Mouse (Mus musculus): Measurements from ENCODE around the gene Ugt3a1. TPM values are rescaled to one million over a fixed set of nuclear protein-coding genes. Genes with fewer than 3 reads are reported as not detected.
"Not testable (repeated sequence)": the region's sequence is repeated elsewhere in the genome, so short reads cannot be mapped to it uniquely, and the experiment has no call there.

Ugt3a1 gene
- 0.12 and 0.16 TPM in 2 replicates for polyA plus RNA-seq (2015; fragmentation: Nextera tagmentation; extraction: Ambion mirVana)

GRCm38 (mm10) chr15:9276838-9277295, at the start of gene Ugt3a1:
Gene Ugt3a1, plus strand, starts transcription at chr15:9276888.
- 87% methylated on average over 6 of the region's 6 CpGs for WGBS

GRCm38 (mm10) chr15:9230917-9231316, 45.8 kb upstream of the Ugt3a1 start:
- not testable (repeated sequence) for H3K36me3 ChIP-seq (ENCODE audit: control insufficient read depth, insufficient read depth, low read length); H3K4me1 ChIP-seq (ENCODE audit: control insufficient read depth, insufficient read depth, low read length); H3K4me2 ChIP-seq (ENCODE audit: low read depth, low read length); H3K9ac ChIP-seq (ENCODE audit: low read length); ATAC-seq (ENCODE audit: insufficient read depth, low FRiP score); H3K27me3 ChIP-seq (ENCODE audit: control insufficient read depth, insufficient read depth, low read length); H3K27ac ChIP-seq (ENCODE audit: low read length); H3K4me3 ChIP-seq (replicated peaks; ENCODE audit: low read length); H3K9me3 ChIP-seq (replicated peaks; ENCODE audit: control insufficient read depth, low read length)
- 81% methylated on average over 4 of the region's 4 CpGs for WGBS

More at GRCm38 (mm10) chr15:9276838-9277295, at the start of gene Ugt3a1:
- Histone ChIP-seq H3K27me3 (ENCODE audit: control insufficient read depth, insufficient read depth, low read length) (no peaks in the 10 kb centered on the region), H3K4me3 (replicated peaks; ENCODE audit: low read length) (no peak within 1 kb of the TSS), H3K4me1 (ENCODE audit: control insufficient read depth, insufficient read depth, low read length) (no peaks in the 10 kb centered on the region), H3K9ac (ENCODE audit: low read length) (no peak within 1 kb of the TSS), H3K4me2 (ENCODE audit: low read depth, low read length) (no peak within 1 kb of the TSS), H3K9me3 (replicated peaks; ENCODE audit: control insufficient read depth, low read length) (no peaks in the 10 kb centered on the region), H3K27ac (ENCODE audit: low read length) (no peak within 1 kb of the TSS), H3K36me3 (ENCODE audit: control insufficient read depth, insufficient read depth, low read length) (no peaks in the 10 kb centered on the region)
- ATAC-seq (ENCODE audit: insufficient read depth, low FRiP score), result no peak

GRCm38 (mm10) chr15:9246345-9246744, 30.3 kb upstream of the Ugt3a1 start:
- no peaks in the 10 kb centered on the region for H3K27me3 ChIP-seq (ENCODE audit: control insufficient read depth, insufficient read depth, low read length)
- no peak for ATAC-seq (ENCODE audit: insufficient read depth, low FRiP score)
- no peak overlapping the region for H3K4me2 ChIP-seq (ENCODE audit: low read depth, low read length)
- H3K9me3 ChIP-seq (replicated peaks; ENCODE audit: control insufficient read depth, low read length), result no peaks in the 10 kb centered on the region
- H3K36me3 ChIP-seq (ENCODE audit: control insufficient read depth, insufficient read depth, low read length), result no peaks in the 10 kb centered on the region
- H3K4me3 ChIP-seq (replicated peaks; ENCODE audit: low read length), result no peak overlapping the region
- no peak overlapping the region for H3K27ac ChIP-seq (ENCODE audit: low read length)
- no peak overlapping the region for H3K9ac ChIP-seq (ENCODE audit: low read length)
- H3K4me1 ChIP-seq (ENCODE audit: control insufficient read depth, insufficient read depth, low read length), result no peaks in the 10 kb centered on the region

- no peak for ATAC-seq (ENCODE audit: insufficient read depth, low FRiP score)
- WGBS, result 95% methylated on average over 3 of the region's 3 CpGs
- Histone ChIP-seq H3K4me1 (ENCODE audit: control insufficient read depth, insufficient read depth, low read length) (no peaks in the 10 kb centered on the region), H3K27me3 (ENCODE audit: control insufficient read depth, insufficient read depth, low read length) (no peaks in the 10 kb centered on the region), H3K4me3 (replicated peaks; ENCODE audit: low read length) (no peak overlapping the region), H3K4me2 (ENCODE audit: low read depth, low read length) (no peak overlapping the region), H3K36me3 (ENCODE audit: control insufficient read depth, insufficient read depth, low read length) (no peaks in the 10 kb centered on the region), H3K9me3 (replicated peaks; ENCODE audit: control insufficient read depth, low read length) (no peaks in the 10 kb centered on the region), H3K27ac (ENCODE audit: low read length) (no peak overlapping the region), H3K9ac (ENCODE audit: low read length) (no peak overlapping the region)
These were observed 23.8 kb upstream of the Ugt3a1 start for GRCm38 (mm10) chr15:9252891-9253290.

- Histone ChIP-seq H3K27me3 (ENCODE audit: control insufficient read depth, insufficient read depth, low read length) (no peaks in the 10 kb centered on the region), H3K4me1 (ENCODE audit: control insufficient read depth, insufficient read depth, low read length) (no peaks in the 10 kb centered on the region), H3K4me3 (replicated peaks; ENCODE audit: low read length) (no peak overlapping the region), H3K36me3 (ENCODE audit: control insufficient read depth, insufficient read depth, low read length) (no peaks in the 10 kb centered on the region), H3K9ac (ENCODE audit: low read length) (no peak overlapping the region), H3K27ac (ENCODE audit: low read length) (no peak overlapping the region), H3K4me2 (ENCODE audit: low read depth, low read length) (no peak overlapping the region), H3K9me3 (replicated peaks; ENCODE audit: control insufficient read depth, low read length) (no peaks in the 10 kb centered on the region)
- ATAC-seq (ENCODE audit: insufficient read depth, low FRiP score), result no peak
- WGBS, result 75% methylated on average over 3 of the region's 3 CpGs
These were observed 16.1 kb upstream of the Ugt3a1 start for GRCm38 (mm10) chr15:9260621-9261020.

- Histone ChIP-seq H3K4me1 (ENCODE audit: control insufficient read depth, insufficient read depth, low read length) (no peaks in the 10 kb centered on the region), H3K9ac (ENCODE audit: low read length) (no peak overlapping the region), H3K9me3 (replicated peaks; ENCODE audit: control insufficient read depth, low read length) (no peaks in the 10 kb centered on the region), H3K27me3 (ENCODE audit: control insufficient read depth, insufficient read depth, low read length) (no peaks in the 10 kb centered on the region), H3K4me3 (replicated peaks; ENCODE audit: low read length) (no peak overlapping the region), H3K4me2 (ENCODE audit: low read depth, low read length) (no peak overlapping the region), H3K36me3 (ENCODE audit: control insufficient read depth, insufficient read depth, low read length) (no peaks in the 10 kb centered on the region), H3K27ac (ENCODE audit: low read length) (no peak overlapping the region)
- WGBS, result 69% methylated on average over 7 of the region's 7 CpGs
- no peak for ATAC-seq (ENCODE audit: insufficient read depth, low FRiP score)
These were observed 4.8 kb upstream of the Ugt3a1 start for GRCm38 (mm10) chr15:9271876-9272275.

- Histone ChIP-seq H3K4me3 (replicated peaks; ENCODE audit: low read length) (no peak overlapping the region), H3K4me1 (ENCODE audit: control insufficient read depth, insufficient read depth, low read length) (no peaks in the 10 kb centered on the region), H3K27me3 (ENCODE audit: control insufficient read depth, insufficient read depth, low read length) (no peaks in the 10 kb centered on the region), H3K36me3 (ENCODE audit: control insufficient read depth, insufficient read depth, low read length) (no peaks in the 10 kb centered on the region), H3K27ac (ENCODE audit: low read length) (no peak overlapping the region), H3K9me3 (replicated peaks; ENCODE audit: control insufficient read depth, low read length) (no peaks in the 10 kb centered on the region), H3K4me2 (ENCODE audit: low read depth, low read length) (no peak overlapping the region), H3K9ac (ENCODE audit: low read length) (no peak overlapping the region)
- WGBS, result 75% methylated on average over 3 of the region's 3 CpGs
- no peak for ATAC-seq (ENCODE audit: insufficient read depth, low FRiP score)
These were observed 2.3 kb downstream of the Ugt3a1 start for GRCm38 (mm10) chr15:9279026-9279425.

- H3K4me2 ChIP-seq (ENCODE audit: low read depth, low read length), result no peak overlapping the region
- WGBS, result 79% methylated on average over 3 of the region's 3 CpGs
- no peak overlapping the region for H3K9ac ChIP-seq (ENCODE audit: low read length)
- no peaks in the 10 kb centered on the region for H3K4me1 ChIP-seq (ENCODE audit: control insufficient read depth, insufficient read depth, low read length)
- no peak overlapping the region for H3K4me3 ChIP-seq (replicated peaks; ENCODE audit: low read length)
- H3K9me3 ChIP-seq (replicated peaks; ENCODE audit: control insufficient read depth, low read length), result no peaks in the 10 kb centered on the region
- no peak overlapping the region for H3K27ac ChIP-seq (ENCODE audit: low read length)
- no peak for ATAC-seq (ENCODE audit: insufficient read depth, low FRiP score)
- no peaks in the 10 kb centered on the region for H3K27me3 ChIP-seq (ENCODE audit: control insufficient read depth, insufficient read depth, low read length)
- no peaks in the 10 kb centered on the region for H3K36me3 ChIP-seq (ENCODE audit: control insufficient read depth, insufficient read depth, low read length)
These were observed 2.9 kb downstream of the Ugt3a1 start for GRCm38 (mm10) chr15:9279596-9279995.

GRCm38 (mm10) chr15:9283165-9283564, 6.5 kb downstream of the Ugt3a1 start:
- no peak overlapping the region for H3K27ac ChIP-seq (ENCODE audit: low read length)
- H3K9me3 ChIP-seq (replicated peaks; ENCODE audit: control insufficient read depth, low read length), result no peaks in the 10 kb centered on the region
- no peaks in the 10 kb centered on the region for H3K36me3 ChIP-seq (ENCODE audit: control insufficient read depth, insufficient read depth, low read length)
- no peak overlapping the region for H3K4me3 ChIP-seq (replicated peaks; ENCODE audit: low read length)
- no peaks in the 10 kb centered on the region for H3K27me3 ChIP-seq (ENCODE audit: control insufficient read depth, insufficient read depth, low read length)
- 88% methylated on average over 2 of the region's 2 CpGs for WGBS
- H3K4me2 ChIP-seq (ENCODE audit: low read depth, low read length), result no peak overlapping the region
- no peak for ATAC-seq (ENCODE audit: insufficient read depth, low FRiP score)
- H3K4me1 ChIP-seq (ENCODE audit: control insufficient read depth, insufficient read depth, low read length), result no peaks in the 10 kb centered on the region
- no peak overlapping the region for H3K9ac ChIP-seq (ENCODE audit: low read length)

- Histone ChIP-seq H3K4me3 (replicated peaks; ENCODE audit: low read length) (no peak overlapping the region), H3K9ac (ENCODE audit: low read length) (no peak overlapping the region), H3K4me2 (ENCODE audit: low read depth, low read length) (no peak overlapping the region), H3K27me3 (ENCODE audit: control insufficient read depth, insufficient read depth, low read length) (no peaks in the 10 kb centered on the region), H3K27ac (ENCODE audit: low read length) (no peak overlapping the region), H3K4me1 (ENCODE audit: control insufficient read depth, insufficient read depth, low read length) (no peaks in the 10 kb centered on the region), H3K9me3 (replicated peaks; ENCODE audit: control insufficient read depth, low read length) (no peaks in the 10 kb centered on the region), H3K36me3 (ENCODE audit: control insufficient read depth, insufficient read depth, low read length) (no peaks in the 10 kb centered on the region)
- 55% methylated on average over 2 of the region's 2 CpGs for WGBS
- ATAC-seq (ENCODE audit: insufficient read depth, low FRiP score), result no peak
These were observed 13.0 kb downstream of the Ugt3a1 start for GRCm38 (mm10) chr15:9289660-9290059.

All from stomach, embryonic 16.5 days (tissue).